Mouse (Mus musculus) olfactory bulb, adult 2 months (tissue): Measurements from ENCODE around the gene Tcf7l2. TPM values are rescaled to one million over a fixed set of nuclear protein-coding genes. Genes with fewer than 3 reads are reported as not detected.

Experiments used
- H3K27ac ChIP-seq: fragments of 200-500 bp; 2 replicates; pipeline ENCODE4 v1.5.1; 2012; ENCODE audit warnings: low read depth, low read length; ENCODE audit not compliant: insufficient read depth
- H3K4me1 ChIP-seq: fragments of 200-500 bp; 2 replicates; pipeline ENCODE4 v1.6.1; 2012; ENCODE audit warnings: low read length; ENCODE audit not compliant: control insufficient read depth, insufficient read depth
- H3K4me3 ChIP-seq: fragments of 200-500 bp; 2 replicates; pipeline ENCODE4 v1.5.1; 2012; ENCODE audit warnings: mild to moderate bottlenecking, low read depth, low read length, moderate library complexity; ENCODE audit not compliant: insufficient read depth
- CTCF ChIP-seq: fragments of 200-500 bp; IDR thresholded peaks from 2 replicates; pipeline ENCODE4 v1.5.1; 2012; ENCODE audit warnings: low read depth, mild to moderate bottlenecking, low read length, moderate library complexity; ENCODE audit not compliant: insufficient read depth
- POLR2A ChIP-seq: fragments of 200-500 bp; IDR thresholded peaks from 2 replicates; pipeline ENCODE4 v1.6.1; 2012; ENCODE audit warnings: mild to moderate bottlenecking, low read depth, low read length, moderate library complexity; ENCODE audit not compliant: insufficient read depth
- WGBS: fragments of 180-500 bp; shearing (Covaris S2); methylation state at CpG from one replicate; pipeline ENCODE4 v1.1.7; 2018; 5-methylcytosine and 5-hydroxymethylcytosine counted together
- polyA plus RNA-seq: library from polyadenylated mRNA; stranded (reverse); fragments of >200 nt; gene quantifications from 2 replicates; pipeline ENCODE4 v1.2.4, GENCODE M21; 2012; ENCODE audit warnings: low replicate concordance; ENCODE audit not compliant: missing spikeins, insufficient read depth, insufficient read length

Tcf7l2 gene
- polyA plus RNA-seq, 1 experiment, result not detected

DNA sequence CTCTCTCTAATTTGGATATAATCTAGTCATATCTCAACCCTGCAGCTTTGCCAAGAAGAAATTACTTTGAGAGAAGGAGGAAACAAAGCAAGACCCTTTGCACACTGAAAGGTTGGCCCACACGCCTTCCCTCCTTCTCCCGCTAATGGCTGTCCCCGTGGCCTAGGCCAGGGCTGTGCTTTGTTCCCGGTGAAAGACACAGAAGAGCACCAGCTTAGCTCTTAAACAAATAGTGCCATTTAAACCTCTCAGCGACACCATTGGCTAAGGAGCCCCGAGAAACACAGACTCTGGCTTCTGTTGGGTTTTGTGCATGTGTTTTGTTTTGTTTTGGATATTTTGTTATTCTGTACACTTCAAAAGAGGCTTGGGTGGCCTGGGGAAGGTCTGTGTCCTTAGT is 37.5 kb upstream of the Tcf7l2 start:
- H3K4me1 ChIP-seq, result peaks cover 2% of the 10 kb centered on the region; the same call in 1 of the 2 replicates
- TF ChIP-seq POLR2A (no peak), CTCF (no peak)
- H3K27ac ChIP-seq, result no peak overlapping the region
- no peak overlapping the region for H3K4me3 ChIP-seq
- 55% methylated on average over 6 of the region's 6 CpGs for WGBS

DNA sequence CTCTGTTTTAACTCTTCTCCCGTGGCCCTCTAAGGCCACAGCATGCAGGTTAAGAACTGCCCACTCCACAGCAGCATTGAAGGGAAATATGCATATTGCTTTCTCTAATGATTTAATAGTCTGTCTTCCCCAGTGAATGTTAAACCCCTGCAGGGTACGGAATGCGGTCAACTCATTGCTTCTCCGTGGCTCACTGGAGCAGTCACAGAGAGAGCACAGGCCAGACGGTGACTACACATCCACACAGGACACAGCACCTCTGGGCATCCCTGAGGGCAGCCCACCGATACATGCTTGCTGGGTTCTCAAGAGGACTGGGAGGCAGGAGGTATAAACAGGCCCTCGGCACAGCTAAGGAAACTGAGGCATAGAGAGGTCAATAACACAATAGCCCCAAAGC is 35.3 kb upstream of the Tcf7l2 start:
- 89% methylated on average over 7 of the region's 7 CpGs for WGBS
- Histone ChIP-seq H3K4me1 (no peaks in the 10 kb centered on the region), H3K27ac (no peak overlapping the region), H3K4me3 (no peak overlapping the region)
- TF ChIP-seq POLR2A (no peak), CTCF (no peak)

DNA sequence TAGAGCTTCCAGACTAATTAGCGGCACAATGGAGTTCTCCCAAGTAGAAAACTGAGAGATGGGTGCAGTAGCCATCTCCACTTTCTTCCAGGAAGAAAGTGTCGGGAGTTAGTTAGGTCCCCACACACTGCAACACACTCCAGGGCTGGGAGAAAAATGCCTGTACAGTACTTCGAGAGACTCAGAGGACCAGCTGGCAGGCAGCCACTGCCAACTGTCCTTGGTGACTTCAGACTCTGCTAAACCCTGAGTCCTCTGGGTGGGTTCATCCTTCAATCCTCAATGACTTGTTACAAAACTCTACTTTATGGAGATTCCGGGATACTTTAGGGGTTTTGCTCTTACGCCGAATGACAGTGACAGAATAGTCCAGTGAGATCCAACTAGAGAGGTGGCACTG is 34.8 kb upstream of the Tcf7l2 start:
- Histone ChIP-seq H3K4me3 (no peak overlapping the region), H3K4me1 (no peaks in the 10 kb centered on the region), H3K27ac (no peak overlapping the region)
- TF ChIP-seq CTCF, result no peak
- TF ChIP-seq POLR2A, result no peak
- 89% methylated on average over 6 of the region's 6 CpGs for WGBS

DNA sequence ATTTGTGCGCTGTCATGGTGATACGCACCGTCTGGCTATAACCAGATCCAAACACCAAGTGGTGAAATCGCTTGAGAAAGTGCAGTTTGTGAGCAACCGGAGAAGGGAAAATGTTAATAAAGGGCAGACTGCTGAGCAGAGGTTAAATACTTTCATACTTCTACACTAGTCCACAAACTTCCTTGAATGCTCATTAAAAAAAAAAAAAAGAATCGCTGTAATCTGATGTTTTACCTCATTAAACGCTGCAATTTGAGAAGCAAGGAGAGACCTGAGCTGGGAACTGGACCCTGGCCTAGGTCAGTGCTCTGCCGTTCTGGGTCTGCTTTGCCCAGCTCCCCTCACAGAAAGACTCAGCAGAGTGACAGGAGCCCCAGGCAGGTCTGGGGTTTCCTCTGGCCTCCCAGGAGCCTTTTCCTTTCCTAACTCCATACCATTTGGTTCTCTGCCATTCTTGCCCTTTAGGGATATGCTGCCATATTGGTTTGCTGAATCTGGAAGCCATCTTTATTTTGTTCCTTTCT is 33.5 kb upstream of the Tcf7l2 start:
- no peak overlapping the region for H3K4me3 ChIP-seq
- H3K4me1 ChIP-seq, result no peaks in the 10 kb centered on the region
- TF ChIP-seq CTCF (no peak), POLR2A (no peak)
- WGBS, result 90% methylated on average over 8 of the region's 8 CpGs
- H3K27ac ChIP-seq, result no peak overlapping the region

DNA sequence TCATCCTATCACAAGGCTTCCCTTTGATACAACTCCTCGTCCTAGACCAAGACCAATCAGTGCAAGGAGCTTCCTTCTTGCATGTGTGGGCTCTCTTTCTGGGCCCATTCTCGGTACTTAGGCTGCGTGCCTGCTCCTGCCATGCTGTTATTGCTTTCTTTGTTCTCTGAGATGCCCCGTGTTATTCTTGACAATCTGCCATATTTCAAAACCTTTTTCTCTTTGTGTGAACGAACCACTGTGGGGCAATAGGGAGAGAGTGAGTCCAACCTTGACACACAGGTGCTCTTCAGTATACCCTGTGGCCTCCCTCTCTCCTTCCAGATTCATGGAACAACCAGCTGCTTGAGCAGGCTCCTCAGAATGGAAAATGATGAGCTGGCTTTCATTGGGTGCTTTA is 30.8 kb upstream of the Tcf7l2 start:
- WGBS, result 76% methylated on average over 5 of the region's 5 CpGs
- H3K27ac ChIP-seq, result no peak overlapping the region
- no peak for TF ChIP-seq CTCF
- no peak for TF ChIP-seq POLR2A
- no peak overlapping the region for H3K4me3 ChIP-seq
- H3K4me1 ChIP-seq, result no peaks in the 10 kb centered on the region

DNA sequence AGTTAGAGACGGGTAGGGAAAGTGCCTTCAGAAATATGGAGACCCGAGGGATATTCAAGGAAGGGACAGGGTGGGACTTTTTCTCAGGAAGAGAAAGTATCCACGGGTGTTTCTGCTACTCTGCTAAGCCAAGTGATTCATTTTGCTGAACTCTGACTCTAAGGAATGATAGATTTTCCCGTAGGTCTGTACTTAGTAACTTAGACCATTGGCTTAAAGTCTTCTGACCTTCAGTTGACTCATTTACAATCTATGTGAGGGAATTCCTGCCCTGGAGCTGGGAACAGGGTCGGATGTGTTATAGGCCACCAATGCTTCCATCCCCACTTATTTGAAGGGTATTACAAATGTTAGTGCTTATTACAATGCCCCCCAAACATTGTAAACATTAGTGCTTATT is 29.9 kb upstream of the Tcf7l2 start:
- WGBS, result 90% methylated on average over 5 of the region's 5 CpGs
- Histone ChIP-seq H3K27ac (no peak overlapping the region), H3K4me1 (no peaks in the 10 kb centered on the region), H3K4me3 (no peak overlapping the region)
- TF ChIP-seq POLR2A (no peak), CTCF (no peak)

DNA sequence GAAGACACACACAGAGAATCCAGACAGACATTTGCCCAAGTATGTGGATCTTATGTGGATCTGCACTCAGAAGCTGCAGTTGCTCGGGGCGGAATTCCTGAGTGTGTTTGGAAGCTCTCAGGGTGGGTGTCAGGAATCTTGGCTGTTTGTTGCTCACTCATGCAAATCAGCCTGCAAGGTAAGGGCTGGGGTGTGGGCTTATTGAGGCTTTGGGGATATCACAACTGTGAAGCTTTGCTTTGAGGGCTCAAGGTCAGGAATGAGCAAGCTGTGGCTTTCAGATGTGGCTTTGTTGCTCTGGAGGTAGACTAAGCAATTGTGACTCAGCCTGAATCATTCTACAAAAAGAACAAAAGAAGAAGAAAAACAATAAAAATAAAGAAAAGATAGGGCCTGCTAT is 28.9 kb upstream of the Tcf7l2 start:
- Histone ChIP-seq H3K4me3 (no peak overlapping the region), H3K4me1 (no peaks in the 10 kb centered on the region), H3K27ac (no peak overlapping the region)
- WGBS, result 82% methylated on average over 2 of the region's 2 CpGs
- TF ChIP-seq POLR2A (no peak), CTCF (no peak)

DNA sequence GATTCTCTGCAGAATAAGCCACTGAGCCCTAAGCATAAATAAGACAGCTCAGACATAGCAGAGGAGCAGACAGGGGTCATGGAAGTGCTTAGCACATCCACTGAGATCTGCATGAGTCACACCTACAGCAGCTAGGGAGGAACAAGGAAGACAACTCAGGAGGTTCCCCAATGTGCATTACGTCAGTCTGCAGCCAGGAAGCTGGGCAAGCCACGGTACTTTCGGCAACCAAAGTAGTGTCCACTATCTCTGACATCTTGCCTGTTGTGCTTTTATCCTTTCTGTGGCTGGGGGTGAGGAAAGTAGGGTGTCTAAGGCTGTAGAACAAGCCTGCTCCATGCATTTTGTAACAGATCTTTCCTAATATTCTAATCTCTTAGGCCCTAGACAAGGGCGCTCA is 27.6 kb upstream of the Tcf7l2 start:
- H3K27ac ChIP-seq, result no peak overlapping the region
- TF ChIP-seq POLR2A (no peak), CTCF (no peak)
- 79% methylated on average over 4 of the region's 4 CpGs for WGBS
- no peak overlapping the region for H3K4me3 ChIP-seq
- no peaks in the 10 kb centered on the region for H3K4me1 ChIP-seq

DNA sequence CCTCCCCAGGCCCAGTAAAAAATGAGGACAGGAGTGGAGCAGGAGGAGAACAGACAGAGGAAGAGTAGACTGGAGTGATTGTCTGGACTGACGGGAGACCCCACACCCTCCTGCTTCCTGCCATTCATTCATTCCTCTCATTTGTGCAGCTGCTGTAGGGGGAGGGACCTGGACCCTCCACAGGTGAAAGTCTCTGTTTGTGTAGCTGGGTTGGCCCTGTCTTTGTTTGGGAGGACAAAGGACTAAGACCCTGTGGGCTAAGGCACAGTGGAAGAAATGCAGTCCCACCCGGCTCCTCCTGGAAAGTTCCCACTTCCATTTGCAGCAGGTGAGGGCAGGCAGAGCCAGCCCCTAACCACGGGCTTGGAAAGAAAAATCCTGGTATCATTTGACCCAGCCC is 27.0 kb upstream of the Tcf7l2 start:
- WGBS, result 77% methylated on average over 3 of the region's 3 CpGs
- TF ChIP-seq CTCF, result no peak
- no peak for TF ChIP-seq POLR2A
- Histone ChIP-seq H3K4me1 (no peaks in the 10 kb centered on the region), H3K27ac (no peak overlapping the region), H3K4me3 (no peak overlapping the region)

DNA sequence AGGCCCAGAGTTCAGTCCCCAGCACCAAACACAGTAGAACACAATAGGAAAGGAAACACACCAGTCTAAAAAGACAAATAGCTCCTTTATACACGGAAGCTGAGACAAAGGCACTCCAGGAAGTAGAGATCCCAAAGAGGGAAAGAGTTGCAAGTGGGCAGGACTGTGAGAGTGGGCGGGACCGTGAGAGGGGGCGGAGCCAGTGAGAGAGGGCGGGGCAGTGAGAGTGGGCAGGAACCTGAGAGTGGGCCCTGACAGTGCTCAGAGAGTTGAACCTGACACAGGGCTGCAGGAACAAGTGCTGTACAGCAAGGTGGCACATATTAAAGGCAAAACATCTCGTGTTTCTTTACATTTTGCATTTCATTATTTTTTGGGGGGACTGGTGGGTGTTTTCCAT is 22.5 kb upstream of the Tcf7l2 start:
- Histone ChIP-seq H3K4me3 (no peak overlapping the region), H3K27ac (no peak overlapping the region), H3K4me1 (no peaks in the 10 kb centered on the region)
- WGBS, result 88% methylated on average over 6 of the region's 6 CpGs
- no peak for TF ChIP-seq POLR2A
